Mouse (Mus musculus): ENCODE results near the gene Casp14. TPM values are rescaled to one million over a fixed set of nuclear protein-coding genes. Genes with fewer than 3 reads are reported as not detected.

The Casp14 gene
- total RNA-seq (2021), result not detected
- long read RNA-seq, experiment 1, result 0 reads
- long read RNA-seq, experiment 2, result 0 reads

- DNase-seq, result no peak
- intact Hi-C loops (cut with DNase I), result no loop called here
Observed at GRCm38 (mm10) chr10:78718056-78718455, at the start of gene Casp14. Gene Casp14 (minus strand): TSS chr10:78718294.

- DNase-seq, result no peak
- intact Hi-C loops (cut with DNase I), result no loop called here
Observed at GRCm38 (mm10) chr10:78765570-78765969, 47.5 kb upstream of the Casp14 start.

GRCm38 (mm10) chr10:78756021-78756420 is 37.9 kb upstream of the Casp14 start:
- intact Hi-C loops (cut with DNase I), result loop anchor here (2.0 kb wide), 1 partner anchor 361 kb away; no protein-coding TSS in a partner anchor
- DNase-seq, result peak; percentile 45 to 49

- intact Hi-C loops (cut with DNase I), result no loop called here
- DNase-seq, result no peak
Observed at GRCm38 (mm10) chr10:78752452-78753191, 34.5 kb upstream of the Casp14 start, which contains the start of gene Ccdc105. Gene Ccdc105 (minus strand): TSS chr10:78753065.

- no peak for DNase-seq
- intact Hi-C loops (cut with DNase I), result no loop called here
Observed at GRCm38 (mm10) chr10:78748946-78749345, 30.9 kb upstream of the Casp14 start.

GRCm38 (mm10) chr10:78748161-78748560 is 30.1 kb upstream of the Casp14 start:
- DNase-seq, result no peak
- intact Hi-C loops (cut with DNase I), result no loop called here

- DNase-seq, result no peak
- intact Hi-C loops (cut with DNase I), result no loop called here
Observed at GRCm38 (mm10) chr10:78747035-78747721, 29.1 kb upstream of the Casp14 start.

- DNase-seq, result no peak
- intact Hi-C loops (cut with DNase I), result no loop called here
Observed at GRCm38 (mm10) chr10:78745453-78746232, 27.5 kb upstream of the Casp14 start.

- DNase-seq, result no peak
- intact Hi-C loops (cut with DNase I), result no loop called here
Observed at GRCm38 (mm10) chr10:78743721-78744120, 25.6 kb upstream of the Casp14 start.

GRCm38 (mm10) chr10:78739821-78740220 is 21.7 kb upstream of the Casp14 start:
- no peak for DNase-seq
- intact Hi-C loops (cut with DNase I), result no loop called here

- intact Hi-C loops (cut with DNase I), result no loop called here
- DNase-seq, result no peak
Observed at GRCm38 (mm10) chr10:78727876-78728275, 9.8 kb upstream of the Casp14 start.

- DNase-seq, result no peak
- intact Hi-C loops (cut with DNase I), result no loop called here
Observed at GRCm38 (mm10) chr10:78727035-78727434, 8.9 kb upstream of the Casp14 start.

GRCm38 (mm10) chr10:78723416-78723815 is 5.3 kb upstream of the Casp14 start:
- DNase-seq, result no peak
- intact Hi-C loops (cut with DNase I), result no loop called here

- DNase-seq, result no peak
- intact Hi-C loops (cut with DNase I), result no loop called here
Observed at GRCm38 (mm10) chr10:78722654-78723053, 4.6 kb upstream of the Casp14 start.

GRCm38 (mm10) chr10:78722036-78722435 is 3.9 kb upstream of the Casp14 start:
- intact Hi-C loops (cut with DNase I), result no loop called here
- no peak for DNase-seq

- no peak for DNase-seq
- intact Hi-C loops (cut with DNase I), result no loop called here
Observed at GRCm38 (mm10) chr10:78716231-78716630, 1.9 kb downstream of the Casp14 start.

- intact Hi-C loops (cut with DNase I), result no loop called here
- no peak for DNase-seq
Observed at GRCm38 (mm10) chr10:78715156-78715555, 2.9 kb downstream of the Casp14 start.

- intact Hi-C loops (cut with DNase I), result no loop called here
- no peak for DNase-seq
Observed at GRCm38 (mm10) chr10:78714129-78714528, 4.0 kb downstream of the Casp14 start.

GRCm38 (mm10) chr10:78710706-78711105 is 7.4 kb downstream of the Casp14 start:
- intact Hi-C loops (cut with DNase I), result no loop called here

GRCm38 (mm10) chr10:78700881-78701280 is 17.2 kb downstream of the Casp14 start:
- intact Hi-C loops (cut with DNase I), result no loop called here

More at GRCm38 (mm10) chr10:78710706-78711105, 7.4 kb downstream of the Casp14 start:
- DNase-seq, result no peak

GRCm38 (mm10) chr10:78689973-78690372 is 28.1 kb downstream of the Casp14 start:
- intact Hi-C loops (cut with DNase I), result no loop called here
- DNase-seq, result no peak

More at GRCm38 (mm10) chr10:78700881-78701280, 17.2 kb downstream of the Casp14 start:
- DNase-seq, result no peak

Data from gastrocnemius, postnatal 36 days (tissue).